Mouse (Mus musculus) heart, adult 2 months (tissue): ENCODE data around the gene Gm49387.

ENCODE experiments used
- CTCF ChIP-seq: fragments of 200-600 bp; IDR thresholded peaks from 2 replicates; pipeline ENCODE4 v1.8.1; 2022; ENCODE audit warnings: antibody characterized with exemption, mild to moderate bottlenecking, moderate library complexity
- EP300 ChIP-seq: fragments of 200-500 bp; IDR thresholded peaks from 2 replicates; pipeline ENCODE4 v1.6.1; 2011; ENCODE audit warnings: low read depth, low read length, control low read depth; ENCODE audit not compliant: insufficient read depth
- POLR2A ChIP-seq: fragments of 200-500 bp; IDR thresholded peaks from 2 replicates; pipeline ENCODE4 v1.6.1; 2011; ENCODE audit warnings: mild to moderate bottlenecking, low read depth, low read length, control low read depth; ENCODE audit not compliant: insufficient read depth

GRCm38 (mm10) chr14:31557784-31558183 lies 82.9 kb downstream of the Gm49387 start:
- TF ChIP-seq CTCF (no peak), EP300 (no peak), POLR2A (no peak)
